Mouse (Mus musculus) MEL (cell line): ENCODE data around the gene Ube2m. TPM values are rescaled to one million over a fixed set of nuclear protein-coding genes. Genes with fewer than 3 reads are reported as not detected.

Source experiments
- DNase-seq: peaks from one replicate; pipeline ENCODE4 v3.0.0; 2011; ENCODE audit warnings: low read depth, low spot score
- H3K27ac ChIP-seq: 2 replicates; pipeline ENCODE4 v1.5.1; 2012; ENCODE audit warnings: low read depth, mild to moderate bottlenecking, control low read depth, low read length, moderate library complexity; ENCODE audit not compliant: control insufficient read depth
- H3K27me3 ChIP-seq, 2 experiments: fragments of 150-350 bp in 1 of 2; sonication (generic) in 1 of 2; 2 replicates each; pipeline ENCODE4 v1.6.1; 2012; ENCODE audit warnings: low read length in 2 of 2, mild to moderate bottlenecking in 2 of 2, improper control_type of control experiment in 1 of 2, moderate library complexity in 1 of 2; ENCODE audit not compliant: insufficient read depth in 2 of 2, control insufficient read depth in 1 of 2
- H3K36me3 ChIP-seq, 2 experiments: 2 replicates each; pipeline ENCODE4 v1.6.1; 2012 to 2014; ENCODE audit warnings: low read length in 2 of 2, improper control_type of control experiment in 1 of 2, inconsistent platforms in 1 of 2, mild to moderate bottlenecking in 1 of 2; ENCODE audit not compliant: insufficient read depth in 2 of 2, control insufficient read depth in 1 of 2
- H3K4me1 ChIP-seq, 2 experiments: fragments of 150-350 bp in 1 of 2; sonication (generic) in 1 of 2; 2 replicates each; pipeline ENCODE4 v1.6.1; 2012; ENCODE audit warnings: low read length in 2 of 2, improper control_type of control experiment in 1 of 2, mild to moderate bottlenecking in 1 of 2; ENCODE audit not compliant: insufficient read depth in 2 of 2, control insufficient read depth in 1 of 2
- H3K4me3 ChIP-seq, 2 experiments: fragments of 150-350 bp in 1 of 2; sonication (generic) in 1 of 2; 2 replicates each; pipeline ENCODE4 v1.5.1; 2012; ENCODE audit warnings: low read depth in 2 of 2, low read length in 2 of 2, mild to moderate bottlenecking in 2 of 2, moderate library complexity in 2 of 2, control low read depth in 1 of 2, improper control_type of control experiment in 1 of 2; ENCODE audit not compliant: control insufficient read depth in 1 of 2, insufficient read depth in 1 of 2
- H3K79me2 ChIP-seq: 2 replicates; pipeline ENCODE4 v1.6.1; 2012; ENCODE audit warnings: mild to moderate bottlenecking, low read length, moderate library complexity; ENCODE audit not compliant: control insufficient read depth, poor library complexity, insufficient read depth
- H3K9ac ChIP-seq: 2 replicates; pipeline ENCODE4 v1.6.1; 2012; ENCODE audit warnings: low read depth, mild to moderate bottlenecking, control low read depth, low read length, moderate library complexity; ENCODE audit not compliant: control insufficient read depth, poor library complexity, severe bottlenecking
- H3K9me3 ChIP-seq: fragments of 150-350 bp; sonication (generic); replicated peaks from 2 replicates; pipeline ENCODE4 v1.6.1; 2012; ENCODE audit warnings: mild to moderate bottlenecking, low read length, improper control_type of control experiment, moderate library complexity; ENCODE audit not compliant: insufficient read depth
- CHD1 ChIP-seq: IDR thresholded peaks from 2 replicates; pipeline ENCODE4 v1.6.1; 2012; ENCODE audit warnings: low read depth, mild to moderate bottlenecking, inconsistent platforms, low read length, improper control_type of control experiment
- CTCF ChIP-seq, 3 experiments: IDR thresholded peaks in 2 of 3; conservative IDR thresholded peaks in 1 of 3; 2 replicates each; pipeline ENCODE4 v1.5.1; 2011 to 2012; ENCODE audit warnings: low read length in 3 of 3, low read depth in 2 of 3, mild to moderate bottlenecking in 2 of 3, improper control_type of control experiment in 1 of 3, inconsistent platforms in 1 of 3, mixed read lengths in 1 of 3, moderate library complexity in 1 of 3; ENCODE audit not compliant: control insufficient read depth in 1 of 3, insufficient read depth in 1 of 3, poor library complexity in 1 of 3, severe bottlenecking in 1 of 3
- ELF1 ChIP-seq: IDR thresholded peaks from 2 replicates; pipeline ENCODE4 v1.6.1; 2014; ENCODE audit warnings: low read depth, mild to moderate bottlenecking, inconsistent platforms, low read length, improper control_type of control experiment, moderate library complexity
- EP300 ChIP-seq, 2 experiments: IDR thresholded peaks; 2 replicates each; pipeline ENCODE4 v1.6.1; 2011; ENCODE audit warnings: improper control_type of control experiment in 2 of 2, low read length in 2 of 2, low read depth in 1 of 2, mild to moderate bottlenecking in 1 of 2
- GATA1 ChIP-seq: IDR thresholded peaks from 2 replicates; pipeline ENCODE4 v1.6.1; 2011; ENCODE audit warnings: low read depth, low read length, improper control_type of control experiment
- HCFC1 ChIP-seq: IDR thresholded peaks from 2 replicates; pipeline ENCODE4 v1.6.1; 2012; ENCODE audit warnings: low read depth, mild to moderate bottlenecking, inconsistent platforms, low read length, improper control_type of control experiment, moderate library complexity
- KAT2A ChIP-seq: conservative IDR thresholded peaks from 2 replicates; pipeline ENCODE4 v1.6.1; 2012; ENCODE audit warnings: low read depth, low read length, improper control_type of control experiment, inconsistent platforms
- MEF2A ChIP-seq: IDR thresholded peaks from 2 replicates; pipeline ENCODE4 v1.6.1; 2014; ENCODE audit warnings: low read depth, mild to moderate bottlenecking, inconsistent platforms, low read length, improper control_type of control experiment; ENCODE audit not compliant: poor library complexity, insufficient replicate concordance, severe bottlenecking; ENCODE audit errors: extremely low read depth
- MXI1 ChIP-seq: IDR thresholded peaks from 2 replicates; pipeline ENCODE4 v1.6.1; 2011; ENCODE audit warnings: mild to moderate bottlenecking, low read depth, low read length, improper control_type of control experiment
- MYC ChIP-seq: IDR thresholded peaks from 2 replicates; pipeline ENCODE4 v1.6.1; 2011; ENCODE audit warnings: low read depth, mild to moderate bottlenecking, low read length, improper control_type of control experiment, moderate library complexity
- POLR2AphosphoS2 ChIP-seq: IDR thresholded peaks from 2 replicates; pipeline ENCODE4 v1.6.1; 2011; ENCODE audit warnings: low read length, improper control_type of control experiment
- POLR2AphosphoS5 ChIP-seq: IDR thresholded peaks from 2 replicates; pipeline ENCODE4 v1.6.1; 2012; ENCODE audit warnings: low read depth, borderline replicate concordance, mild to moderate bottlenecking, inconsistent platforms, low read length, moderate library complexity, mixed read lengths
- RCOR1 ChIP-seq: IDR thresholded peaks from 2 replicates; pipeline ENCODE4 v1.6.1; 2012; ENCODE audit warnings: low read depth, mild to moderate bottlenecking, inconsistent platforms, low read length, improper control_type of control experiment
- SIN3A ChIP-seq: IDR thresholded peaks from 2 replicates; pipeline ENCODE4 v1.6.1; 2012; ENCODE audit warnings: low read length, improper control_type of control experiment, inconsistent platforms
- SMC3 ChIP-seq: IDR thresholded peaks from 2 replicates; pipeline ENCODE4 v1.6.1; 2011; ENCODE audit warnings: low read depth, low read length, improper control_type of control experiment
- TAL1 ChIP-seq: IDR thresholded peaks from 2 replicates; pipeline ENCODE4 v1.6.1; 2012; ENCODE audit warnings: mild to moderate bottlenecking, inconsistent platforms, low read length, moderate library complexity, mixed read lengths
- TBP ChIP-seq: IDR thresholded peaks from 2 replicates; pipeline ENCODE4 v1.8.0; 2011; ENCODE audit warnings: low read depth, low read length, improper control_type of control experiment
- TCF12 ChIP-seq: IDR thresholded peaks from 2 replicates; pipeline ENCODE4 v1.6.1; 2014; ENCODE audit warnings: low read depth, mild to moderate bottlenecking, inconsistent platforms, low read length, improper control_type of control experiment, moderate library complexity
- USF1 ChIP-seq: IDR thresholded peaks from 2 replicates; pipeline ENCODE4 v1.6.1; 2014; ENCODE audit warnings: low read depth, mild to moderate bottlenecking, inconsistent platforms, low read length, improper control_type of control experiment, moderate library complexity
- USF2 ChIP-seq, 2 experiments: IDR thresholded peaks; 2 replicates each; pipeline ENCODE4 v1.6.1; 2011 to 2012; ENCODE audit warnings: improper control_type of control experiment in 2 of 2, low read length in 2 of 2, borderline replicate concordance in 1 of 2, inconsistent platforms in 1 of 2, low read depth in 1 of 2, mild to moderate bottlenecking in 1 of 2; ENCODE audit not compliant: insufficient read depth in 1 of 2
- ZMIZ1 ChIP-seq: IDR thresholded peaks from 2 replicates; pipeline ENCODE4 v1.6.1; 2012; ENCODE audit warnings: low read depth, mild to moderate bottlenecking, inconsistent platforms, low read length, improper control_type of control experiment, moderate library complexity
- polyA plus RNA-seq, 2 experiments: library from polyadenylated mRNA; stranded (reverse) in 1 of 2; unstranded in 1 of 2; fragments of >175 nt in 1 of 2; fragments of >200 nt in 1 of 2; gene quantifications; 2 replicates each; pipeline versions ENCODE4 v1.2.1 to v1.2.4; 2012; ENCODE audit warnings: low replicate concordance in 2 of 2, low read depth in 1 of 2; ENCODE audit not compliant: insufficient read length in 2 of 2, insufficient read depth in 1 of 2, missing spikeins in 1 of 2
- total RNA-seq: library from RNA; depleted of rRNA; stranded (reverse); fragments of 300-350 nt; gene quantifications from 2 replicates; pipeline ENCODE4 v1.2.3, GENCODE M21; 2012

Gene Ube2m
- total and polyA plus RNA-seq, 3 experiments, result 134 to 336 TPM; not detected in 1

GRCm38 (mm10) chr7:13037366-13037765, 709 bp downstream of the Ube2m start:
- H3K4me3 ChIP-seq, result peak overlapping the region; percentile 95 to 97
- no peaks in the 10 kb centered on the region for H3K27me3 ChIP-seq
- peak; percentile 12; the same call in 1 of the 2 replicates for TF ChIP-seq SIN3A
- TF ChIP-seq USF1, result no peak
- DNase-seq, result no peak
- peak overlapping the region; percentile 98 for H3K9ac ChIP-seq
- H3K36me3 ChIP-seq, result peaks cover 0 to 14% of the 10 kb centered on the region in 2 experiments; a peak in 2 of 4 replicates
- H3K27ac ChIP-seq, result peak overlapping the region; percentile 71
- H3K4me1 ChIP-seq, result peaks cover 5 to 28% of the 10 kb centered on the region in 2 experiments; a peak in 3 of 4 replicates
- H3K79me2 ChIP-seq, result peaks cover 25% of the 10 kb centered on the region
- H3K9me3 ChIP-seq, result no peaks in the 10 kb centered on the region

- H3K4me1 ChIP-seq, result peaks cover 5 to 30% of the 10 kb centered on the region in 2 experiments; a peak in 3 of 4 replicates
- H3K36me3 ChIP-seq, result peaks cover 0 to 14% of the 10 kb centered on the region in 2 experiments; a peak in 2 of 4 replicates
- no peaks in the 10 kb centered on the region for H3K9me3 ChIP-seq
- peak overlapping the region; percentile 71 for H3K27ac ChIP-seq
- peaks cover 25% of the 10 kb centered on the region for H3K79me2 ChIP-seq
- TF ChIP-seq MXI1 (0 out of 2 replicates have a peak, but pooled peaks have one; percentile 27), MEF2A (no peak), GATA1 (peak; percentile 37; the same call in 1 of the 2 replicates)
- H3K27me3 ChIP-seq, result no peaks in the 10 kb centered on the region
- peak; percentile 41 for DNase-seq
- H3K4me3 ChIP-seq, result peak overlapping the region; percentile 95 to 97
- peak overlapping the region; percentile 98 for H3K9ac ChIP-seq
Measured at GRCm38 (mm10) chr7:13036806-13037205, 1.3 kb downstream of the Ube2m start.

GRCm38 (mm10) chr7:13035211-13035855, 2.7 kb downstream of the Ube2m start:
- Histone ChIP-seq H3K79me2 (peaks cover 25% of the 10 kb centered on the region), H3K9me3 (no peaks in the 10 kb centered on the region), H3K9ac (peak overlapping the region; percentile 69), H3K4me1 (peaks cover 4 to 30% of the 10 kb centered on the region in 2 experiments; a peak in 3 of 4 replicates), H3K36me3 (peaks cover 0 to 12% of the 10 kb centered on the region in 2 experiments; a peak in 2 of 4 replicates), H3K27me3 (no peaks in the 10 kb centered on the region), H3K4me3 (peak overlapping the region in 1 of 2 experiments; percentile 29; a peak in 1 of 4 replicates), H3K27ac (peak overlapping the region; percentile 82)
- DNase-seq, result no peak
- TF ChIP-seq EP300 (IDR thresholded peaks at IDR 0.05; ENCODE audit: low read depth in 1 of 2, low read length in 2 of 2), result no peak
- no peak for TF ChIP-seq POLR2AphosphoS2
- no peak for TF ChIP-seq TAL1
- TF ChIP-seq TBP, result no peak
- TF ChIP-seq KAT2A, result no peak
- TF ChIP-seq CTCF (IDR thresholded peaks at IDR 0.05 in 2 of 3, conservative IDR thresholded peaks at IDR 0.05 in 1 of 3; ENCODE audit: control insufficient read depth in 1 of 3, insufficient read depth in 1 of 3, low read depth in 2 of 3, low read length in 3 of 3, poor library complexity in 1 of 3, severe bottlenecking in 1 of 3), result no peak
- TF ChIP-seq TCF12, result no peak
- no peak for TF ChIP-seq CHD1
- no peak for TF ChIP-seq MEF2A
- TF ChIP-seq MXI1, result no peak
- no peak for TF ChIP-seq POLR2AphosphoS5
- TF ChIP-seq MYC, result no peak
- TF ChIP-seq HCFC1, result no peak
- TF ChIP-seq RCOR1, result no peak
- TF ChIP-seq USF2 (IDR thresholded peaks at IDR 0.05; ENCODE audit: borderline replicate concordance in 1 of 2, insufficient read depth in 1 of 2, low read depth in 1 of 2, low read length in 2 of 2), result no peak
- TF ChIP-seq SMC3, result no peak
- no peak for TF ChIP-seq ELF1
- no peak for TF ChIP-seq GATA1
- no peak for TF ChIP-seq ZMIZ1
